Mouse (Mus musculus): ENCODE data around the gene Slc13a3. TPM values are rescaled to one million over a fixed set of nuclear protein-coding genes. Genes with fewer than 3 reads are reported as not detected.

Slc13a3 gene
- polyA plus RNA-seq, 1 experiment, result 5.1 TPM

GRCm38 (mm10) chr2:165404951-165405350 lies 68.1 kb downstream of the Slc13a3 start:
- no peak for TF ChIP-seq POLR2A (IDR thresholded peaks at IDR 0.05; ENCODE audit: borderline replicate concordance, extremely low read depth, insufficient read depth, insufficient read length, poor library complexity, severe bottlenecking)
- no peak for TF ChIP-seq CTCF (IDR thresholded peaks at IDR 0.05; ENCODE audit: borderline replicate concordance, extremely low read depth, insufficient read depth, insufficient read length)
- no peak for DNase-seq (ENCODE audit: low read depth)

- TF ChIP-seq POLR2A (IDR thresholded peaks at IDR 0.05; ENCODE audit: borderline replicate concordance, extremely low read depth, insufficient read depth, insufficient read length, poor library complexity, severe bottlenecking) (no peak), CTCF (IDR thresholded peaks at IDR 0.05; ENCODE audit: borderline replicate concordance, extremely low read depth, insufficient read depth, insufficient read length) (no peak)
- DNase-seq (ENCODE audit: low read depth), result no peak
Measured at GRCm38 (mm10) chr2:165398164-165398785, 74.8 kb downstream of the Slc13a3 start.

- DNase-seq (ENCODE audit: low read depth), result peak; percentile 55
- TF ChIP-seq CTCF (IDR thresholded peaks at IDR 0.05; ENCODE audit: borderline replicate concordance, extremely low read depth, insufficient read depth, insufficient read length), result no peak
- TF ChIP-seq POLR2A (IDR thresholded peaks at IDR 0.05; ENCODE audit: borderline replicate concordance, extremely low read depth, insufficient read depth, insufficient read length, poor library complexity, severe bottlenecking), result no peak
Measured at GRCm38 (mm10) chr2:165397502-165398163, 75.4 kb downstream of the Slc13a3 start.

DNA sequence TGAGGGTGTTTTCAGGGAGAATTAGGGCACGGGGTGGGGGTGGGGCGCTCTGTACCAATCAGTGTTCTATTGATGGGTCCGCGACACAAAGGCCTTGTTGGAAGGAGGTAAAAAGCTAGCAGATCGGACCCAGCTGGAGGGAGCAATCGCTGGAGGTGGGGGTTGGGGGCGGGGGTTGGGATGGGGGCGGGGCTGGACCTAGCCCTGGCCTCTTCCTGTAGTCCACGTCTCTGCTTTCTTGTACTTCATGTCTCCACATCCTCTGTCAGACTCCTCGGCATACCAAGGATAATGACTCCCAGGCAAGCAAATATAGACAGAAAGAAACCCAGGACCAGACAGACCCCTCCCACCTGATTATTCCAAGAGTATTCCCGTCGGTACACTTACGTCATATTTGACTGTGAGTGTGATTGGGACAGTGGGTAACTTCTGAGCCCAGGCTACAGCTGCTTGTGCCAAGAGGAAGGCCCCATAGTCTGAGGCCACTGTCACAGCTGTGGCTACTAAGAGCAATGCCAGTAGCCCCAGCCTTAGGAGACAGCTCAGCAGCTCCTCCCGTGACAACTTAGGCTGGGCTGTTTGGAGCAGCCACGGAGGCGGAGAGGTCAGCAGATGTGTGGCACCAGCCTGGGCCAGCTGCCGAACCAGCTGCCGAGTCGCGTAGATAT lies 76.1 kb downstream of the Slc13a3 start:
- TF ChIP-seq CTCF (IDR thresholded peaks at IDR 0.05; ENCODE audit: borderline replicate concordance, extremely low read depth, insufficient read depth, insufficient read length) (no peak), POLR2A (IDR thresholded peaks at IDR 0.05; ENCODE audit: borderline replicate concordance, extremely low read depth, insufficient read depth, insufficient read length, poor library complexity, severe bottlenecking) (no peak)
- no peak for DNase-seq (ENCODE audit: low read depth)

DNA sequence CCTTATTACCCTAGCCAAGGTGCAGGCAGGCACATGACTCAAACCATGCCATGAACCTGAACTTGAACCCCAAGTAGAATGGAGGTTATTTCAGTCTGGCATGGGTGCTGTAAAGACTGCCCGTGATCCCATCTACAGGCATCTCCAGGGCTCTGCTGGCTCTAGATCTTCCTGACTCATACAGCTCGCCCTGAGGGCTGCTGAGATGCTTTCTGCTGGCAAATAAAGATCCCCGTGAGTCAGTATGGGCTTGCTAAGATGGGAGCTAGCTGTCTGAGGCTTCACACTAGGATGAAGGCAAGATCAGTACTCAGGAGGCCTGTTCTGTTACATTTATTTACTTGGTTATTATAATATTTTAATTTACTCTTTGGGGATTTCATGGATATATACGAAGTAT lies 80.9 kb downstream of the Slc13a3 start:
- TF ChIP-seq CTCF (IDR thresholded peaks at IDR 0.05; ENCODE audit: borderline replicate concordance, extremely low read depth, insufficient read depth, insufficient read length) (no peak), POLR2A (IDR thresholded peaks at IDR 0.05; ENCODE audit: borderline replicate concordance, extremely low read depth, insufficient read depth, insufficient read length, poor library complexity, severe bottlenecking) (no peak)
- DNase-seq (ENCODE audit: low read depth), result no peak

DNA sequence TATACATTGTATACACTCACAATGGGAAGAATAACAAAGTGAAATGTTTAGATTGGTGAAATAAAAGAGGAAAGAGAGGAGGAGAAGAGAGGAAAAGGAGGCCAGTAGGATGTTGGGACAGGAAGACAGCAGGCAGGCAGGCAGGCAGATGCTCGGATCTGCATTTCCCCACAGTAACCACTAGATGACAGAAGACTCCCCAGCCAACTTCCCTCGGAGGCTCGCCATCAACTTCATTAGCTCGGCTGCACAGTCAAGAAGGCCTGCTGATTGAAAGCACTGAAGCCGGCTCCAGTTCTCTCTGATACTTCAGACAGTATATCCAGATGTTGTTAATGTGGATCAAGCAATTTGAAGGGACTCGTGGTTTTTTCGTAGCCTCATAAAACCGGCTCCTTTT lies 81.5 kb downstream of the Slc13a3 start:
- peak; percentile 89 for DNase-seq (ENCODE audit: low read depth)
- peak; percentile 96 for TF ChIP-seq CTCF (IDR thresholded peaks at IDR 0.05; ENCODE audit: borderline replicate concordance, extremely low read depth, insufficient read depth, insufficient read length)
- no peak for TF ChIP-seq POLR2A (IDR thresholded peaks at IDR 0.05; ENCODE audit: borderline replicate concordance, extremely low read depth, insufficient read depth, insufficient read length, poor library complexity, severe bottlenecking)

DNA sequence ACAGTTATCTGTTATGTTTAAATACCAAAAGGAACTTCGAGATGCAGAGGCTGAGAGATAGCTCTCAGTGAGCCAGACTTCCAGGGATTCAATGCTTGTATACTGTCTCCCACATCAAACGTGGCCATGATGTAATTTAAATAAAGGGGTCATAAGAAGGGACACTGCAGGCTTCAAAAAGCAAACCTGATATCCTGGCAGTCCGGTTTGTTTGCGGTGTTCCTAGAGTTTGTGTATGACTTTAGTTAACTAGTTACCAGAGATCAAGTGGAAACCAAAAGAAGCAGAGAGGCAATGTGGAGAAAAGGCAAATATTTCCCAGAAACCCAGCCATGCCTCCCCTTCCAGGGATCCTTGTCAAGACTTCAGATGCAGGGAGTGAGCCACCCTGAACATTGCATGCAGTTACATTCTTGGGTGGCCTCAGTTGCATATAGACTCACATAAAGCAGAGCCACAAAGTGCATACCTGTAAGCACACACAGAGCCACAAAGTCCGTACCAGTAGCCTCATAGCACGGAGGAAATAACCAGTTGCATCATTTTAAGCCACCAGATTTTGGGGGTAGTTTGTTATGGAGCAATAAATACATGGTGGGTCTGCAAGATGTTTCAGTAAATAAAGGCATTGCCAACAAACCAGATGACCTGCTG lies 83.6 kb downstream of the Slc13a3 start:
- no peak for DNase-seq (ENCODE audit: low read depth)
- no peak for TF ChIP-seq CTCF (IDR thresholded peaks at IDR 0.05; ENCODE audit: borderline replicate concordance, extremely low read depth, insufficient read depth, insufficient read length)
- no peak for TF ChIP-seq POLR2A (IDR thresholded peaks at IDR 0.05; ENCODE audit: borderline replicate concordance, extremely low read depth, insufficient read depth, insufficient read length, poor library complexity, severe bottlenecking)

GRCm38 (mm10) chr2:165387844-165388495 lies 85.1 kb downstream of the Slc13a3 start, which contains the start of gene Zfp334:
TSS of gene Zfp334 (minus strand) at chr2:165388259.
- TF ChIP-seq CTCF (IDR thresholded peaks at IDR 0.05; ENCODE audit: borderline replicate concordance, extremely low read depth, insufficient read depth, insufficient read length), result no peak
- 0 out of 2 replicates have a peak, but pooled peaks have one; percentile 47 for TF ChIP-seq POLR2A (IDR thresholded peaks at IDR 0.05; ENCODE audit: borderline replicate concordance, extremely low read depth, insufficient read depth, insufficient read length, poor library complexity, severe bottlenecking)
- peak; percentile 98 for DNase-seq (ENCODE audit: low read depth)

DNA sequence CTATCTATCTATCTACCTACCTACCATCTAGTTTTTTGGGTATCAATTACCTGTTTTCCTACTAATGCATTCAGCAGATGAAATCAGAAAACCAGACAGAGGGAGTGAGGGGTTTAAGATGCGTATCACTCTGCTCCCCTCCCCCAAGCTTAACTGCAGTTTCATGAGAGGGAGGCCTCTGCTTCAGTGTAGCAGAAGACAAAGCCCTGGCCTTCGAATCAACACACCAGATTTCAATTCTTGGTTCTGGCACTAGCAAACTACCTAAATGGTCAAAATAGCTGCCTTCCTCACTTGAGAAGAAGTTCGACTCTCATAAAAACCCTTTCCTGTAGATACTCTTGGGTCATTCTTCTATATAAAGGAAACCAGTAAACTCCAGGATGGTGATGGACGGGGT lies 85.7 kb downstream of the Slc13a3 start:
- DNase-seq (ENCODE audit: low read depth), result peak; percentile 71

GRCm38 (mm10) chr2:165380050-165380449 lies 93.0 kb downstream of the Slc13a3 start:
- TF ChIP-seq CTCF (IDR thresholded peaks at IDR 0.05; ENCODE audit: borderline replicate concordance, extremely low read depth, insufficient read depth, insufficient read length), result no peak
- no peak for TF ChIP-seq POLR2A (IDR thresholded peaks at IDR 0.05; ENCODE audit: borderline replicate concordance, extremely low read depth, insufficient read depth, insufficient read length, poor library complexity, severe bottlenecking)
- DNase-seq (ENCODE audit: low read depth), result no peak

More for the DNA sequence above, 85.7 kb downstream of the Slc13a3 start:
- TF ChIP-seq CTCF (IDR thresholded peaks at IDR 0.05; ENCODE audit: borderline replicate concordance, extremely low read depth, insufficient read depth, insufficient read length), result no peak
- no peak for TF ChIP-seq POLR2A (IDR thresholded peaks at IDR 0.05; ENCODE audit: borderline replicate concordance, extremely low read depth, insufficient read depth, insufficient read length, poor library complexity, severe bottlenecking)
